Mouse (Mus musculus) myocyte (in vitro differentiated cells): Measurements from ENCODE around the gene Trim25. TPM values are rescaled to one million over a fixed set of nuclear protein-coding genes. Genes with fewer than 3 reads are reported as not detected.

ENCODE experiments used
- H3K27me3 ChIP-seq: one replicate; pipeline ENCODE4 v1.6.1; 2011; ENCODE audit not compliant: control insufficient read depth, insufficient read depth, insufficient read length
- H3K36me3 ChIP-seq: one replicate; pipeline ENCODE4 v1.6.1; 2011; ENCODE audit not compliant: control insufficient read depth, insufficient read depth
- H3K4me2 ChIP-seq: one replicate; pipeline ENCODE4 v1.6.1; 2011; ENCODE audit warnings: low read depth, control low read depth
- H3K4me3 ChIP-seq: one replicate; pipeline ENCODE4 v1.5.1; 2011; ENCODE audit warnings: mild to moderate bottlenecking, control low read depth, moderate library complexity
- H3K79me2 ChIP-seq: one replicate; pipeline ENCODE4 v1.6.1; 2011; ENCODE audit not compliant: control insufficient read depth, insufficient read depth
- H3ac ChIP-seq: one replicate; pipeline ENCODE4 v1.6.1; 2011; ENCODE audit not compliant: control insufficient read depth, insufficient read length
- CEBPB ChIP-seq: IDR thresholded peaks from 2 replicates; pipeline ENCODE4 v1.6.1; 2011; ENCODE audit warnings: mild to moderate bottlenecking, moderate library complexity; ENCODE audit not compliant: poor library complexity, insufficient read depth, severe bottlenecking
- E2F4 ChIP-seq: IDR thresholded peaks from one replicate; pipeline ENCODE4 v1.6.1; 2011; ENCODE audit warnings: mild to moderate bottlenecking, control low read depth, moderate library complexity; ENCODE audit not compliant: insufficient read depth
- MAX ChIP-seq: IDR thresholded peaks from one replicate; pipeline ENCODE4 v1.6.1; 2011; ENCODE audit warnings: low read depth, mild to moderate bottlenecking, control low read depth
- MYOD1 ChIP-seq, 3 experiments: IDR thresholded peaks; one replicate each; pipeline ENCODE4 v1.6.1; 2011; ENCODE audit warnings: control low read depth in 2 of 3, low read depth in 2 of 3, mild to moderate bottlenecking in 2 of 3, moderate library complexity in 1 of 3; ENCODE audit not compliant: insufficient read length in 2 of 3, control insufficient read depth in 1 of 3
- MYOG ChIP-seq, 3 experiments: IDR thresholded peaks; one replicate each; pipeline ENCODE4 v1.6.1; 2011; ENCODE audit warnings: control low read depth in 2 of 3, low read depth in 2 of 3, mild to moderate bottlenecking in 2 of 3; ENCODE audit not compliant: insufficient read length in 2 of 3, control insufficient read depth in 1 of 3, insufficient read depth in 1 of 3
- POLR2A ChIP-seq: IDR thresholded peaks from one replicate; pipeline ENCODE4 v1.6.1; 2011; ENCODE audit warnings: low read depth, mild to moderate bottlenecking, control low read depth, moderate library complexity; ENCODE audit not compliant: insufficient read length
- POLR2AphosphoS2 ChIP-seq: IDR thresholded peaks from one replicate; pipeline ENCODE4 v1.6.1; 2011; ENCODE audit warnings: low read depth, control low read depth; ENCODE audit not compliant: insufficient read length
- REST ChIP-seq: IDR thresholded peaks from one replicate; pipeline ENCODE4 v1.6.1; 2011; ENCODE audit warnings: mild to moderate bottlenecking, control low read depth, moderate library complexity; ENCODE audit not compliant: insufficient read depth, insufficient read length
- SRF ChIP-seq: IDR thresholded peaks from one replicate; pipeline ENCODE4 v1.6.1; 2011; ENCODE audit warnings: low read depth; ENCODE audit not compliant: control insufficient read depth, insufficient read length
- TCF12 ChIP-seq: IDR thresholded peaks from one replicate; pipeline ENCODE4 v1.6.1; 2011; ENCODE audit warnings: mild to moderate bottlenecking, control low read depth; ENCODE audit not compliant: poor library complexity, insufficient read depth, severe bottlenecking
- TCF3 ChIP-seq: IDR thresholded peaks from one replicate; pipeline ENCODE4 v1.6.1; 2011; ENCODE audit warnings: low read depth, control low read depth; ENCODE audit not compliant: insufficient read length
- USF1 ChIP-seq: IDR thresholded peaks from one replicate; pipeline ENCODE4 v1.6.1; 2011; ENCODE audit warnings: low read depth, mild to moderate bottlenecking, control low read depth, moderate library complexity
- polyA plus RNA-seq: library from polyadenylated mRNA; unstranded; fragments of >200 nt; fragmentation: generic; extraction: Trizol; gene quantifications from one replicate; pipeline ENCODE4 v1.2.1, GENCODE M21; 2012; ENCODE audit warnings: missing spikeins

Gene Trim25
- polyA plus RNA-seq, 1 experiment: 6.5 TPM

DNA sequence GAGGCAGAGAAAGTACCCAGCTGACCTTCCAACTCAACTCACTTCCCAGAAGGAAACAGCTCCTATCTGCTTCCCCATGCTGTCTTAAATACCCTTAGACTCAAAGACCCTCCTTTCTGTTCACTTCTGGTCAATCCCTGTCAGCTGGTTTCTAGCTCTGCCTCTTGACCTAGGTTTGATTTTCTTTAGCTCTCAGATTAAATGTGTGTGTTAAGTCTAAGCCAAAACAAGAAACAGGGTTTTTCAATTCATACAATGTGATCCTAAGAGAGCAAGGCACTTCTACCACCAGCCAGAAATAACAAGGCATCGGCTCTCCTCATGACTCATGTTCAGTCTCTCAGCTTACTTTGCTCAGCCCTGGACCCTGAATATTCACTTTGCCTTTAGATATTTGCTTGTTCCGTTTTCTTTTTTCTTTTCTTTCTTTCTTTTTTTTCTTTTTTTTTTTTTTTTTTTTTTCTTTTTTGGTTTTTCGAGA, 32.3 kb upstream of the Trim25 start, which contains the start of gene Elobl:
TSS of gene Elobl (minus strand) at position 51 of the 481 bp plus-strand sequence.
- H3K27me3 ChIP-seq: no peaks in the 10 kb centered on the region
- H3K4me3 ChIP-seq: no peak within 1 kb of the TSS
- no peaks in the 10 kb centered on the region for H3K36me3 ChIP-seq
- TF ChIP-seq TCF3: no peak
- TF ChIP-seq SRF: no peak
- TF ChIP-seq E2F4: no peak
- no peak for TF ChIP-seq MYOD1 (IDR thresholded peaks at IDR 0.05; ENCODE audit: control insufficient read depth in 1 of 3, insufficient read length in 2 of 3, low read depth in 2 of 3)
- TF ChIP-seq MYOG (IDR thresholded peaks at IDR 0.05; ENCODE audit: control insufficient read depth in 1 of 3, insufficient read depth in 1 of 3, insufficient read length in 2 of 3, low read depth in 2 of 3): no peak
- no peak for TF ChIP-seq USF1
- TF ChIP-seq POLR2AphosphoS2: no peak
- no peak for TF ChIP-seq TCF12
- TF ChIP-seq CEBPB: no peak
- TF ChIP-seq REST: no peak
- TF ChIP-seq MAX: no peak
- no peak for TF ChIP-seq POLR2A
- H3K4me2 ChIP-seq: no peak within 1 kb of the TSS
- H3K79me2 ChIP-seq: no peaks in the 10 kb centered on the region
- no peak within 1 kb of the TSS for H3ac ChIP-seq

- Histone ChIP-seq H3K4me2 (no peak within 1 kb of the TSS), H3K79me2 (no peaks in the 10 kb centered on the region), H3K4me3 (no peak within 1 kb of the TSS), H3ac (no peak within 1 kb of the TSS), H3K27me3 (no peaks in the 10 kb centered on the region), H3K36me3 (no peaks in the 10 kb centered on the region)
- TF ChIP-seq REST (no peak), E2F4 (no peak), TCF12 (no peak), USF1 (no peak), SRF (no peak)
Observed at GRCm38 (mm10) chr11:88970202-88970732, 28.9 kb upstream of the Trim25 start, which contains the start of gene Coil. TSS of gene Coil (plus strand) at chr11:88970252.

- H3K36me3 ChIP-seq: no peaks in the 10 kb centered on the region
- no peaks in the 10 kb centered on the region for H3K27me3 ChIP-seq
- no peak for TF ChIP-seq TCF12
- peak; percentile 70 for TF ChIP-seq POLR2A
- peak; percentile 66 for TF ChIP-seq POLR2AphosphoS2
- no peak for TF ChIP-seq SRF
- no peak for TF ChIP-seq TCF3
- no peaks in the 10 kb centered on the region for H3K79me2 ChIP-seq
- peak overlapping the region; percentile 47 for H3ac ChIP-seq
- peak overlapping the region; percentile 78 for H3K4me2 ChIP-seq
- peak overlapping the region; percentile 47 for H3K4me3 ChIP-seq
Observed at GRCm38 (mm10) chr11:88973776-88974701, 25.1 kb upstream of the Trim25 start.

GRCm38 (mm10) chr11:88976320-88976719, 22.9 kb upstream of the Trim25 start:
- no peak for TF ChIP-seq USF1
- no peak overlapping the region for H3K4me3 ChIP-seq
- H3K27me3 ChIP-seq: no peaks in the 10 kb centered on the region
- no peak overlapping the region for H3K4me2 ChIP-seq
- no peak overlapping the region for H3ac ChIP-seq
- H3K79me2 ChIP-seq: no peaks in the 10 kb centered on the region
- H3K36me3 ChIP-seq: no peaks in the 10 kb centered on the region

DNA sequence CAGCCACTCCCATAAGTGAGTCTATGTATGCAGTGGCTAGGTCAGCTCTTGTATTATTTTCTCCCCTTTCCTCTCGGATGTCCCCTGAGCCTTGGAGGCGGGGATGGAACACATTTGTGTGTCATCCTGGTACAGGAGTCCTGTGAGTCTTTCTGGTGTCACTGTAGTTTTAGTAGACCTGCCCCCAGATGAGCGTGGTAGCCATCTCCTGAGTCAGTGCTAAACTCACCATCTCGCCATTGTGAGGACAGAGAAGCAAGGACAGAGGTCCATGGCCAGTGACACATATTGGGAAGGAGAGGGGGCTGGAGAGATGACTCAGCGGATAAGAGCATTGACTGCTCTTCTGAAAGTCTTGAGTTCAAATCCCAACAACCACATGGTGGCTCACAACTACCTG, 22.0 kb upstream of the Trim25 start:
- H3K27me3 ChIP-seq: no peaks in the 10 kb centered on the region
- no peaks in the 10 kb centered on the region for H3K79me2 ChIP-seq
- no peaks in the 10 kb centered on the region for H3K36me3 ChIP-seq
- H3K4me3 ChIP-seq: no peak overlapping the region
- no peak overlapping the region for H3K4me2 ChIP-seq
- no peak for TF ChIP-seq TCF12
- TF ChIP-seq SRF: no peak
- no peak for TF ChIP-seq MYOD1 (IDR thresholded peaks at IDR 0.05; ENCODE audit: control insufficient read depth in 1 of 3, insufficient read length in 2 of 3, low read depth in 2 of 3)
- no peak for TF ChIP-seq USF1
- no peak for TF ChIP-seq MYOG (IDR thresholded peaks at IDR 0.05; ENCODE audit: control insufficient read depth in 1 of 3, insufficient read depth in 1 of 3, insufficient read length in 2 of 3, low read depth in 2 of 3)
- TF ChIP-seq MAX: no peak
- no peak for TF ChIP-seq POLR2A
- TF ChIP-seq REST: no peak
- no peak for TF ChIP-seq E2F4
- no peak for TF ChIP-seq TCF3
- TF ChIP-seq POLR2AphosphoS2: no peak
- no peak for TF ChIP-seq CEBPB
- no peak overlapping the region for H3ac ChIP-seq
